Mouse (Mus musculus) CH12.LX (cell line): ENCODE measurements at regions not wholly inside any gene's neighbourhood (a gene's known extent, or its start where the extent isn't known, plus 50 kb on each side); places are given as distances from the start of the nearest gene placed in this dataset.

Experiments
- DNase-seq: peaks from one replicate; pipeline ENCODE4 v3.0.0-alpha.2; 2013; ENCODE audit errors: extremely low read depth
- H3K27ac ChIP-seq: 2 replicates; pipeline ENCODE4 v1.5.1; 2012; ENCODE audit warnings: low read depth, mild to moderate bottlenecking, control low read depth, moderate library complexity; ENCODE audit not compliant: insufficient read depth
- H3K27me3 ChIP-seq: replicated peaks from 2 replicates; pipeline ENCODE3; 2012; ENCODE audit warnings: inconsistent platforms
- H3K36me3 ChIP-seq, 2 experiments: replicated peaks in 1 of 2; 2 replicates each; pipeline versions ENCODE3 to v1.6.1; 2012; ENCODE audit warnings: inconsistent platforms in 1 of 2, low read length in 1 of 2, mild to moderate bottlenecking in 1 of 2, mixed read lengths in 1 of 2, moderate library complexity in 1 of 2; ENCODE audit not compliant: control insufficient read depth in 1 of 2, insufficient read depth in 1 of 2
- H3K4me1 ChIP-seq, 2 experiments: 2 replicates each; pipeline ENCODE4 v1.6.1; 2012; ENCODE audit warnings: inconsistent platforms in 1 of 2, moderate library complexity in 1 of 2; ENCODE audit not compliant: insufficient read depth in 2 of 2, control insufficient read depth in 1 of 2
- H3K4me2 ChIP-seq: 2 replicates; pipeline ENCODE4 v1.6.1; 2012; ENCODE audit warnings: low read depth, mild to moderate bottlenecking, control low read depth; ENCODE audit not compliant: poor library complexity, insufficient read depth, severe bottlenecking
- H3K4me3 ChIP-seq, 3 experiments: fragments of 150-350 bp in 1 of 3; sonication (generic) in 1 of 3; replicated peaks in 1 of 3; 2 replicates each; pipeline versions ENCODE3 to v1.5.1; 2011 to 2012; ENCODE audit warnings: low read depth in 2 of 3, low read length in 2 of 3, mild to moderate bottlenecking in 2 of 3, moderate library complexity in 2 of 3, control low read depth in 1 of 3, improper control_type of control experiment in 1 of 3, inconsistent platforms in 1 of 3, mixed read lengths in 1 of 3; ENCODE audit not compliant: poor library complexity in 1 of 3
- H3K79me2 ChIP-seq: replicated peaks from 2 replicates; pipeline ENCODE4 v1.6.1; 2012; ENCODE audit warnings: mild to moderate bottlenecking, moderate library complexity; ENCODE audit not compliant: control insufficient read depth, poor library complexity, insufficient read depth, severe bottlenecking; ENCODE audit errors: extremely low read depth
- H3K9ac ChIP-seq: 2 replicates; pipeline ENCODE4 v1.6.1; 2012; ENCODE audit warnings: low read depth, mild to moderate bottlenecking, control low read depth, moderate library complexity; ENCODE audit not compliant: insufficient read depth
- H3K9me3 ChIP-seq: replicated peaks from 2 replicates; pipeline ENCODE3; 2012; ENCODE audit warnings: low read length, inconsistent platforms, mixed read lengths
- BHLHE40 ChIP-seq: IDR thresholded peaks from 2 replicates; pipeline ENCODE4 v1.6.1; 2011; ENCODE audit warnings: mild to moderate bottlenecking, low read depth, low read length, improper control_type of control experiment
- CTCF ChIP-seq, 2 experiments: IDR thresholded peaks in 1 of 2; conservative IDR thresholded peaks in 1 of 2; 2 replicates each; pipeline ENCODE4 v1.5.1; 2011 to 2012; ENCODE audit warnings: low read depth in 2 of 2, low read length in 2 of 2, improper control_type of control experiment in 1 of 2, inconsistent platforms in 1 of 2, mild to moderate bottlenecking in 1 of 2, moderate library complexity in 1 of 2
- E2F4 ChIP-seq: IDR thresholded peaks from 2 replicates; pipeline ENCODE4 v1.6.1; 2011; ENCODE audit warnings: low read depth, low read length, improper control_type of control experiment; ENCODE audit not compliant: insufficient replicate concordance
- ELF1 ChIP-seq: IDR thresholded peaks from 2 replicates; pipeline ENCODE4 v1.6.1; 2014; ENCODE audit warnings: low read depth, mild to moderate bottlenecking, inconsistent platforms, low read length, improper control_type of control experiment
- EP300 ChIP-seq: IDR thresholded peaks from 2 replicates; pipeline ENCODE4 v1.6.1; 2011; ENCODE audit warnings: low read length, improper control_type of control experiment
- GABPA ChIP-seq: IDR thresholded peaks from 2 replicates; pipeline ENCODE4 v1.6.1; 2012; ENCODE audit warnings: low read depth, low read length, improper control_type of control experiment, inconsistent platforms; ENCODE audit not compliant: insufficient replicate concordance
- JUND ChIP-seq: conservative IDR thresholded peaks from 2 replicates; pipeline ENCODE4 v1.6.1; 2011; ENCODE audit warnings: low read depth, low read length, improper control_type of control experiment
- MAFK ChIP-seq: IDR thresholded peaks from 2 replicates; pipeline ENCODE4 v1.6.1; 2011; ENCODE audit warnings: low read length, improper control_type of control experiment; ENCODE audit not compliant: insufficient replicate concordance
- MAX ChIP-seq: IDR thresholded peaks from 2 replicates; pipeline ENCODE4 v1.6.1; 2011; ENCODE audit warnings: low read length, improper control_type of control experiment
- NELFE ChIP-seq: IDR thresholded peaks from 2 replicates; pipeline ENCODE4 v1.6.1; 2011; ENCODE audit warnings: low read depth, low read length, improper control_type of control experiment
- NRF1 ChIP-seq: IDR thresholded peaks from 2 replicates; pipeline ENCODE4 v1.6.1; 2014; ENCODE audit warnings: low read depth, mild to moderate bottlenecking, inconsistent platforms, low read length, improper control_type of control experiment, moderate library complexity
- POLR2A ChIP-seq: IDR thresholded peaks from 2 replicates; pipeline ENCODE4 v1.6.1; 2011; ENCODE audit warnings: low read depth, mild to moderate bottlenecking, improper control_type of control experiment, low read length
- RAD21 ChIP-seq: IDR thresholded peaks from 2 replicates; pipeline ENCODE4 v1.6.1; 2011; ENCODE audit warnings: low read depth, mild to moderate bottlenecking, low read length, improper control_type of control experiment, moderate library complexity
- SIN3A ChIP-seq: IDR thresholded peaks from 2 replicates; pipeline ENCODE4 v1.6.1; 2012; ENCODE audit warnings: low read length, improper control_type of control experiment, inconsistent platforms
- SMC3 ChIP-seq: IDR thresholded peaks from 2 replicates; pipeline ENCODE4 v1.6.1; 2011; ENCODE audit warnings: low read depth, low read length, improper control_type of control experiment
- TCF12 ChIP-seq: IDR thresholded peaks from 2 replicates; pipeline ENCODE4 v1.6.1; 2014; ENCODE audit warnings: low read depth, mild to moderate bottlenecking, inconsistent platforms, low read length, improper control_type of control experiment
- UBTF ChIP-seq: IDR thresholded peaks from 2 replicates; pipeline ENCODE4 v1.6.1; 2012; ENCODE audit warnings: low read depth, mild to moderate bottlenecking, inconsistent platforms, low read length, improper control_type of control experiment, moderate library complexity
- USF1 ChIP-seq: IDR thresholded peaks from 2 replicates; pipeline ENCODE4 v1.6.1; 2014; ENCODE audit warnings: low read depth, mild to moderate bottlenecking, inconsistent platforms, low read length, improper control_type of control experiment
- USF2 ChIP-seq: conservative IDR thresholded peaks from 2 replicates; pipeline ENCODE4 v1.6.1; 2011; ENCODE audit warnings: low read depth, low read length, improper control_type of control experiment
- ZMIZ1 ChIP-seq: IDR thresholded peaks from 2 replicates; pipeline ENCODE4 v1.6.1; 2012; ENCODE audit warnings: low read depth, mild to moderate bottlenecking, inconsistent platforms, low read length, improper control_type of control experiment
- ZNF384 ChIP-seq: IDR thresholded peaks from 2 replicates; pipeline ENCODE4 v1.6.1; 2012; ENCODE audit warnings: low read depth, low read length, improper control_type of control experiment, inconsistent platforms
- dilution Hi-C: fragments of 300-500 bp; cut with MboI; formaldehyde crosslinking; loops from 2 replicates; pipeline ENCODE4 v1.14.3; 2020; ENCODE audit warnings: low sequenced_read_pairs; ENCODE audit not compliant: extremely low pct_unique_long_range_greater_than_20kb, extremely low pct_ligation_motif_present
- in situ Hi-C: fragments of 300-500 bp; cut with MboI; formaldehyde crosslinking; loops from 3 replicates; pipeline ENCODE4 v1.14.3; 2019; ENCODE audit warnings: low sequenced_read_pairs, low pct_ligation_motif_present, low pct_unique_long_range_greater_than_20kb, mixed read lengths

GRCm38 (mm10) chr15:41306638-41307037 is 1172.5 kb downstream of the 9330182O14Rik start:
- no peak overlapping the region for H3K4me3 ChIP-seq
- H3K36me3 ChIP-seq, result no peaks in the 10 kb centered on the region
- dilution Hi-C loops, result no loop called here
- H3K27me3 ChIP-seq, result no peaks in the 10 kb centered on the region
- DNase-seq, result no peak
- in situ Hi-C loops, result loop anchor here (25.0 kb wide), 1 partner anchor 144 kb away; no protein-coding TSS in a partner anchor
- TF ChIP-seq JUND, result no peak
- no peak for TF ChIP-seq ELF1
- no peak overlapping the region for H3K9ac ChIP-seq
- no peak overlapping the region for H3K4me2 ChIP-seq
- H3K27ac ChIP-seq, result no peak overlapping the region
- no peaks in the 10 kb centered on the region for H3K79me2 ChIP-seq
- H3K4me1 ChIP-seq, result no peaks in the 10 kb centered on the region; a peak in 1 of 4 replicates
- H3K9me3 ChIP-seq, result no peaks in the 10 kb centered on the region

GRCm38 (mm10) chr15:41311728-41312320 is 1177.7 kb downstream of the 9330182O14Rik start:
- DNase-seq, result no peak
- dilution Hi-C loops, result no loop called here
- Histone ChIP-seq H3K79me2 (no peaks in the 10 kb centered on the region), H3K9me3 (no peaks in the 10 kb centered on the region), H3K27ac (no peak overlapping the region), H3K4me1 (peaks cover 0 to 6% of the 10 kb centered on the region in 2 experiments; a peak in 1 of 4 replicates), H3K4me2 (no peak overlapping the region), H3K36me3 (no peaks in the 10 kb centered on the region), H3K4me3 (no peak overlapping the region), H3K27me3 (no peaks in the 10 kb centered on the region), H3K9ac (no peak overlapping the region)
- no peak for TF ChIP-seq MAFK
- TF ChIP-seq ZNF384, result no peak
- TF ChIP-seq BHLHE40, result no peak
- no peak for TF ChIP-seq RAD21
- no peak for TF ChIP-seq CTCF (conservative IDR thresholded peaks at IDR 0.05 in 1 of 2, IDR thresholded peaks at IDR 0.05 in 1 of 2; ENCODE audit: low read depth in 2 of 2, low read length in 2 of 2)
- no peak for TF ChIP-seq NRF1
- no peak for TF ChIP-seq USF1
- no peak for TF ChIP-seq SMC3
- TF ChIP-seq ZMIZ1, result no peak
- TF ChIP-seq EP300, result no peak
- TF ChIP-seq SIN3A, result no peak
- TF ChIP-seq E2F4, result no peak
- TF ChIP-seq USF2, result no peak
- TF ChIP-seq UBTF, result no peak
- no peak for TF ChIP-seq MAX
- TF ChIP-seq GABPA, result no peak
- no peak for TF ChIP-seq POLR2A
- TF ChIP-seq TCF12, result no peak
- TF ChIP-seq NELFE, result no peak
- in situ Hi-C loops, result loop anchor here (25.0 kb wide), 1 partner anchor 150 kb away; no protein-coding TSS in a partner anchor
